Comparison of ENCODE assay signal across 9 mouse cellular contexts in the genomic region with DNA sequence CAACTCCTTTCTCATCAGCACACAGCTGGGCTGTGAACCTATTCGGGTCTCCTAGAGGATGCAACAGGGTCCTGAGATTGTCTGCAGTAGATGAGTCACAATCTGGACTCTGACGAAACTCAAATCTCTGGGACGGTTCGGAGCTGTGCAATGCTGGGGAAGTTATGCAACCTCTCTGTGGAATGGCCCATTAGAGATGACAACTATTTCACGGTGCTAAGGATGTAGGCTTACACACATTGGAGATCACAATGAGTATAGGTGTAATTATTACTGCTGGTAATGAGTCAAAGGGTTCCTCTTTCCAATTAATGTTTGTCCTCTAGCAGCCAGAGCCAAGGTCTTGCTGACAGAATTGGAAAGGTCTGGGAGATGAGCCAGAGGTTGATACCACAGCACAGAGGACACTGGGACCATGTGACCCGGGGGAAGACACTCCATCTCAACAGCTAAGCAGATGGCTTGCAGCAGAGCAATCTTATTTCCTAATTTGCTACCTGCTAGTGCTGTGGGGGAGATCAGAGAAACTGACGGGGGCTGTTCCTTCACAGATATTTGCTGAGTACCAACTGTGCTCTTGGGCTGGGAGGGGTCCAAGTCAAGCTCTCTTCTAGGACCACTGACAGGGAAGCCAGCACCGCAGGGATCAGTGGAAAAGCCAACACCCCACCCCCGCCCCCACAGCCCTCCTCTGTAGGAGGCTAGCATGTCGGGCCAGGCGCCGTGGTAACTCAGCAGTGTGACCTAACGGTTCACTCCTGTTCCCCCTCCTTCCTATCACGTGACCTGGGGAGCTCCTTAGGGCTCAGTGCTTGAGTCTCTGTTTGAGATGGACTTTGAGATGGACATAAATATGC. TPM values are rescaled to one million over a fixed set of nuclear protein-coding genes. Genes with fewer than 3 reads are reported as not detected.
DNase-seq lines count a peak whose midpoint lies in the region; ATAC-seq and TF ChIP-seq lines count a peak whose summit lies in the region.
"Had no signal": no experiment of that assay in that cellular context is flagged by ENCODE, and none has a peak within 500 bp of the region (broad histone marks: within the 10 kb centered on the region; RNA-seq: fewer than 3 reads in every experiment).

No protein-coding gene starts in this region.

- ATAC-seq in CD4-positive, CD25-positive, alpha-beta regulatory T cell, adult 4 months = no peak
- no peak for ATAC-seq in midbrain, postnatal 0 days (ENCODE audit: low FRiP score)
- ATAC-seq in midbrain, embryonic 16.5 days = no peak
- ATAC-seq in liver, postnatal 0 days = peak; percentile 53; the same call in 1 of the 2 replicates

- H3K4me2 ChIP-seq in midbrain, postnatal 0 days (ENCODE audit: low read depth, low read length, poor library complexity, severe bottlenecking) = no peak overlapping the region
- H3K4me2 ChIP-seq in midbrain, embryonic 16.5 days (ENCODE audit: low read length) = no peak overlapping the region
- no peak overlapping the region for H3K4me2 ChIP-seq in liver, postnatal 0 days (ENCODE audit: low read depth, low read length)

- no peaks in the 10 kb centered on the region for H3K4me1 ChIP-seq in midbrain, postnatal 0 days (ENCODE audit: insufficient read depth, low read length)
- H3K4me1 ChIP-seq in midbrain, embryonic 16.5 days (ENCODE audit: control insufficient read depth, insufficient read depth, low read length) = peaks cover 4% of the 10 kb centered on the region; the same call in 1 of the 2 replicates
- H3K4me1 ChIP-seq in heart, embryonic 10.5 days = peaks cover 71% of the 10 kb centered on the region
- H3K4me1 ChIP-seq in liver, postnatal 0 days (ENCODE audit: insufficient read depth) = peaks cover 21% of the 10 kb centered on the region

- WGBS in midbrain, postnatal 0 days = 47% methylated on average over 14 of the region's 14 CpGs
- WGBS in midbrain, embryonic 16.5 days = 47% methylated on average over 14 of the region's 14 CpGs
- WGBS in heart, embryonic 10.5 days = 32% methylated on average over 14 of the region's 14 CpGs
- 27% methylated on average over 14 of the region's 14 CpGs for WGBS in liver, postnatal 0 days (ENCODE audit: insufficient replicate concordance)

- no peak overlapping the region for H3K27ac ChIP-seq in midbrain, postnatal 0 days (ENCODE audit: low read depth, low read length)
- no peak overlapping the region for H3K27ac ChIP-seq in midbrain, embryonic 16.5 days (ENCODE audit: low read length)
- H3K27ac ChIP-seq in heart, embryonic 10.5 days = peak overlapping the region; percentile 31; the same call in 1 of the 2 replicates
- H3K27ac ChIP-seq in liver, postnatal 0 days (ENCODE audit: low read depth) = no peak overlapping the region

- H3K27me3 ChIP-seq in midbrain, postnatal 0 days (ENCODE audit: insufficient read depth, low read length) = no peaks in the 10 kb centered on the region
- no peaks in the 10 kb centered on the region for H3K27me3 ChIP-seq in midbrain, embryonic 16.5 days (ENCODE audit: control insufficient read depth, insufficient read depth, low read depth, low read length)
- peaks cover 26% of the 10 kb centered on the region for H3K27me3 ChIP-seq in heart, embryonic 10.5 days (ENCODE audit: insufficient read depth, poor library complexity, severe bottlenecking)
- H3K27me3 ChIP-seq in liver, postnatal 0 days (ENCODE audit: insufficient read depth, low read length) = 0 out of 2 replicates have a peak, but pooled peaks cover 8% of the 10 kb centered on the region

- no peak overlapping the region for H3K9ac ChIP-seq in midbrain, postnatal 0 days (replicated peaks; ENCODE audit: low read length, poor library complexity, severe bottlenecking)
- no peak overlapping the region for H3K9ac ChIP-seq in midbrain, embryonic 16.5 days (ENCODE audit: low read depth, low read length)
- no peak overlapping the region for H3K9ac ChIP-seq in liver, postnatal 0 days (replicated peaks)

- no peaks in the 10 kb centered on the region for H3K36me3 ChIP-seq in midbrain, postnatal 0 days (ENCODE audit: insufficient read depth, low read length)
- no peaks in the 10 kb centered on the region for H3K36me3 ChIP-seq in midbrain, embryonic 16.5 days (ENCODE audit: control insufficient read depth, insufficient read depth, low read length)
- H3K36me3 ChIP-seq in heart, embryonic 10.5 days = no peaks in the 10 kb centered on the region
- H3K36me3 ChIP-seq in liver, postnatal 0 days (replicated peaks; ENCODE audit: insufficient read depth, low read length) = no peaks in the 10 kb centered on the region

- peak; percentile 35 for DNase-seq in CD4-positive, CD25-positive, alpha-beta regulatory T cell, adult 2 months (ENCODE audit: low read depth, low spot score)
- peak; percentile 68 for DNase-seq in midbrain, postnatal 0 days (ENCODE audit: low spot score)
- DNase-seq in heart, embryonic 10.5 days (ENCODE audit: low spot score) = no peak
- no peak for DNase-seq in liver, postnatal 0 days
- no peak for DNase-seq in left cerebral cortex, adult 9 months (ENCODE audit: low spot score in 2 of 2)
- DNase-seq in urinary bladder, adult 18-20 months (ENCODE audit: low spot score in 2 of 2) = no peak

- TF ChIP-seq CTCF in midbrain, postnatal 0 days (IDR thresholded peaks at IDR 0.05) = no peak
- TF ChIP-seq CTCF in liver, postnatal 0 days (IDR thresholded peaks at IDR 0.05; ENCODE audit: low read depth) = no peak

- no peak for TF ChIP-seq EP300 in liver, postnatal 0 days (IDR thresholded peaks at IDR 0.05; ENCODE audit: low read depth)

- no peak overlapping the region for H3K4me3 ChIP-seq in midbrain, postnatal 0 days (ENCODE audit: low read depth, low read length)
- H3K4me3 ChIP-seq in midbrain, embryonic 16.5 days (ENCODE audit: low read depth, low read length) = no peak overlapping the region
- no peak overlapping the region for H3K4me3 ChIP-seq in heart, embryonic 10.5 days
- H3K4me3 ChIP-seq in liver, postnatal 0 days (ENCODE audit: low read depth, low read length) = no peak overlapping the region

- no peaks in the 10 kb centered on the region for H3K9me3 ChIP-seq in midbrain, postnatal 0 days (ENCODE audit: low read length)
- H3K9me3 ChIP-seq in midbrain, embryonic 16.5 days (replicated peaks; ENCODE audit: control insufficient read depth, low read length, poor library complexity, severe bottlenecking) = no peaks in the 10 kb centered on the region
- no peaks in the 10 kb centered on the region for H3K9me3 ChIP-seq in heart, embryonic 10.5 days
- no peaks in the 10 kb centered on the region for H3K9me3 ChIP-seq in liver, postnatal 0 days (ENCODE audit: low read length)

RNA-seq across cellular contexts. Expression of a gene that starts 37.4 kb away (rescaled TPM):
- polyA plus RNA-seq in CD4-positive, CD25-positive, alpha-beta regulatory T cell, adult 4 months (2017; shearing (Covaris generic)) = 1 to 10 TPM; 1.8 to 2.7 TPM
- total RNA-seq in midbrain, postnatal 0 days (2014; rRNA removed) = 0.05 TPM in 2 replicates
- 0.05 TPM in 1 of 2 replicates, not detected in the other for polyA plus RNA-seq in midbrain, postnatal 0 days (2015; fragmentation: Nextera tagmentation; extraction: Ambion mirVana)
- 0.06 TPM in 1 of 2 replicates, not detected in the other for polyA plus RNA-seq in midbrain, embryonic 16.5 days (2015; fragmentation: Nextera tagmentation; extraction: Ambion mirVana)
- polyA plus RNA-seq in heart, embryonic 10.5 days (2016; fragmentation: Nextera tagmentation; extraction: Ambion mirVana) = 0.11 and 0.21 TPM in 2 replicates
- not detected in 2 replicates for polyA plus RNA-seq in liver, postnatal 0 days (2015; fragmentation: Nextera tagmentation; extraction: Ambion mirVana)
- polyA plus RNA-seq: liver, embryonic 16.5 days had no signal

RNA-seq across cellular contexts. Expression of a gene that starts 58.5 kb away (rescaled TPM):
- polyA plus RNA-seq in CD4-positive, CD25-positive, alpha-beta regulatory T cell, adult 4 months (2017; shearing (Covaris generic)) = 10 to 100 TPM; 18.6 to 22.8 TPM
- 0.16 TPM in 1 of 2 replicates, not detected in the other for total RNA-seq in midbrain, postnatal 0 days (2014; rRNA removed)
- polyA plus RNA-seq in midbrain, postnatal 0 days (2015; fragmentation: Nextera tagmentation; extraction: Ambion mirVana) = 0.10 and 0.14 TPM in 2 replicates
- 0.08 and 0.19 TPM in 2 replicates for polyA plus RNA-seq in midbrain, embryonic 16.5 days (2015; fragmentation: Nextera tagmentation; extraction: Ambion mirVana)
- 0.05 and 0.06 TPM in 2 replicates for polyA plus RNA-seq in heart, embryonic 10.5 days (2016; fragmentation: Nextera tagmentation; extraction: Ambion mirVana)
- 0.58 and 1.3 TPM in 2 replicates for polyA plus RNA-seq in liver, postnatal 0 days (2015; fragmentation: Nextera tagmentation; extraction: Ambion mirVana)

Comparison
In these comparisons a context has a peak if more than half of its experiments do, and no peak if none do; other contexts are left out.
1. DNase-seq: peak in CD4-positive, CD25-positive, alpha-beta regulatory T cell, adult 2 months (single experiment) and midbrain, postnatal 0 days (single experiment); none in heart, embryonic 10.5 days (single experiment), liver, postnatal 0 days (single experiment), left cerebral cortex, adult 9 months (0 of 2) and urinary bladder, adult 18-20 months (0 of 2).